Mouse (Mus musculus): ENCODE measurements around the gene Rps6kb2.
A peak's percentile ranks its signal among the peaks of the same experiment; 100 is the strongest.

Gene Rps6kb2

GRCm38 (mm10) chr19:4162646-4163542 lies at the start of gene Rps6kb2:
TSS of gene Rps6kb2 (minus strand) at chr19:4163354.
- DNase-seq (ENCODE audit: low spot score), result peak; percentile 94

GRCm38 (mm10) chr19:4211891-4212588 lies 48.9 kb upstream of the Rps6kb2 start:
- DNase-seq (ENCODE audit: low spot score), result no peak

GRCm38 (mm10) chr19:4208563-4208962 lies 45.4 kb upstream of the Rps6kb2 start:
- no peak for DNase-seq (ENCODE audit: low spot score)

GRCm38 (mm10) chr19:4206971-4207370 lies 43.8 kb upstream of the Rps6kb2 start:
- DNase-seq (ENCODE audit: low spot score), result peak; percentile 66

- DNase-seq (ENCODE audit: low spot score), result no peak
Measured at GRCm38 (mm10) chr19:4204889-4205288, 41.7 kb upstream of the Rps6kb2 start.

- no peak for DNase-seq (ENCODE audit: low spot score)
Measured at GRCm38 (mm10) chr19:4203604-4204326, 40.6 kb upstream of the Rps6kb2 start.

GRCm38 (mm10) chr19:4203148-4203547 lies 40.0 kb upstream of the Rps6kb2 start:
- no peak for DNase-seq (ENCODE audit: low spot score)

GRCm38 (mm10) chr19:4202149-4202548 lies 39.0 kb upstream of the Rps6kb2 start:
- no peak for DNase-seq (ENCODE audit: low spot score)

GRCm38 (mm10) chr19:4201291-4201909 lies 38.2 kb upstream of the Rps6kb2 start, which contains the start of gene Rad9a:
TSS of gene Rad9a (minus strand) at chr19:4201662.
- DNase-seq (ENCODE audit: low spot score), result peak; percentile 85

GRCm38 (mm10) chr19:4197180-4197579 lies 34.0 kb upstream of the Rps6kb2 start:
- no peak for DNase-seq (ENCODE audit: low spot score)

- DNase-seq (ENCODE audit: low spot score), result no peak
Measured at GRCm38 (mm10) chr19:4196548-4196947, 33.4 kb upstream of the Rps6kb2 start.

GRCm38 (mm10) chr19:4196048-4196447 lies 32.9 kb upstream of the Rps6kb2 start:
- no peak for DNase-seq (ENCODE audit: low spot score)

GRCm38 (mm10) chr19:4194776-4195650 lies 31.9 kb upstream of the Rps6kb2 start:
- no peak for DNase-seq (ENCODE audit: low spot score)

GRCm38 (mm10) chr19:4194021-4194724 lies 31.0 kb upstream of the Rps6kb2 start:
- DNase-seq (ENCODE audit: low spot score), result no peak

GRCm38 (mm10) chr19:4193129-4193528 lies 30.0 kb upstream of the Rps6kb2 start:
- no peak for DNase-seq (ENCODE audit: low spot score)

- no peak for DNase-seq (ENCODE audit: low spot score)
Measured at GRCm38 (mm10) chr19:4192251-4192985, 29.3 kb upstream of the Rps6kb2 start.

- DNase-seq (ENCODE audit: low spot score), result peak; percentile 97
Measured at GRCm38 (mm10) chr19:4191528-4192250, 28.5 kb upstream of the Rps6kb2 start, which contains the start of gene Ppp1ca. TSS of gene Ppp1ca (plus strand) at chr19:4192065.

GRCm38 (mm10) chr19:4190831-4191334 lies 27.7 kb upstream of the Rps6kb2 start, which contains the start of gene Tbc1d10c:
TSS of gene Tbc1d10c (minus strand) at chr19:4191284.
- DNase-seq (ENCODE audit: low spot score), result no peak
